15 mouse cellular contexts compared by ENCODE assay signal in the genomic region with DNA sequence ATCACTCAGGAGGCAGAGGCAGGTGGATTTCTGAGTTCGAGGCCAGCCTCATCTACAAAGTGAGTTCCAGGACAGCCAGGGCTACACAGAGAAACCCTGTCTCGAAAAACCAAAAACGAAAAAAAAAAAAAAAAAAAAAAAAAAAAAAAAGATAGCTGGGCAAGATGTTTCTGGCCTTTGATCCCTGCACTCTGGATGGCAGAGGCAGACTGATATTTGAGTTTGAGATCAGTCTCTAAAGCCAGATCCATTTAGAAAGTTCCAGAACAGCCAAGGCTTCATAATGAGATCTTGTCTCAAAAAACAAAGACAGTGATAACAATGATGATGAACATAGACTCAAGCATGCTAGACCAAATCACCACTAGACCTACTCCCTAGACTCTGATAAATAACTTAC. TPM values are rescaled to one million over a fixed set of nuclear protein-coding genes. Genes with fewer than 3 reads are reported as not detected.
DNase-seq lines count a peak whose midpoint lies in the region; ATAC-seq and TF ChIP-seq lines count a peak whose summit lies in the region.
"Not testable (repeated sequence)": the region's sequence is repeated elsewhere in the genome, so short reads cannot be mapped to it uniquely, and the experiment has no call there.
"Had no signal": no experiment of that assay in that cellular context is flagged by ENCODE, and none has a peak within 500 bp of the region (broad histone marks: within the 10 kb centered on the region; RNA-seq: fewer than 3 reads in every experiment).

No protein-coding gene starts in this region.

- ATAC-seq in embryonic facial prominence, embryonic 13.5 days (ENCODE audit: insufficient number of reproducible peaks, insufficient read depth, low FRiP score, low TSS enrichment, low read depth); hindbrain, embryonic 11.5 days (ENCODE audit: low FRiP score); kidney, embryonic 15.5 days (replicated peaks; ENCODE audit: low FRiP score); lung, embryonic 16.5 days (ENCODE audit: low read depth); neural tube, embryonic 11.5 days (ENCODE audit: insufficient read depth, low FRiP score, low TSS enrichment): not testable (repeated sequence)

- peak overlapping the region; percentile 85 for H3K4me2 ChIP-seq in embryonic facial prominence, embryonic 13.5 days
- H3K4me2 ChIP-seq in hindbrain, embryonic 11.5 days (replicated peaks; ENCODE audit: low read depth, low read length); neural tube, embryonic 11.5 days (ENCODE audit: low read depth): not testable (repeated sequence)
- H3K4me2 ChIP-seq in kidney, embryonic 15.5 days: peak overlapping the region; percentile 79
- peak overlapping the region; percentile 64 for H3K4me2 ChIP-seq in lung, embryonic 16.5 days (ENCODE audit: low read depth, low read length)

- intact Hi-C loops in heart, adult 2 months (cut with DNase I): loop anchor here (2.0 to 5.0 kb wide), 3 partner anchors 18 to 97 kb away; partner anchors contain the start of genes 1810009A15Rik, Eef1g, Gm49416 and Polr2g

- H3K4me3 ChIP-seq in embryonic facial prominence, embryonic 13.5 days: peak overlapping the region; percentile 83; the same call in 1 of the 2 replicates
- H3K4me3 ChIP-seq in heart, adult 2 months; liver, adult 2 months (ENCODE audit: insufficient read depth, low read depth, low read length); neural tube, embryonic 11.5 days (ENCODE audit: low read depth, low read length): not testable (repeated sequence)
- H3K4me3 ChIP-seq in hindbrain, embryonic 11.5 days (ENCODE audit: low read depth, low read length): peak overlapping the region; percentile 55; the same call in 1 of the 2 replicates
- H3K4me3 ChIP-seq in kidney, embryonic 15.5 days (replicated peaks): 0 out of 2 replicates have a peak overlapping the region, but pooled peaks have one; percentile 81
- peak overlapping the region; percentile 99 for H3K4me3 ChIP-seq in lung, embryonic 16.5 days (ENCODE audit: low read length)

- DNase-seq in heart, adult 2 months; hindbrain, embryonic 11.5 days (ENCODE audit: low spot score); neural tube, embryonic 11.5 days (ENCODE audit: low spot score): not testable (repeated sequence)
- peak; percentile 82 for DNase-seq in liver, adult 2 months (ENCODE audit: extremely low read depth, low read depth, low spot score)

- not testable (repeated sequence) for H3K9ac ChIP-seq in embryonic facial prominence, embryonic 13.5 days; heart, adult 2 months (ENCODE audit: low read depth, low read length); hindbrain, embryonic 11.5 days (ENCODE audit: low read depth, low read length); kidney, embryonic 15.5 days; liver, adult 2 months (ENCODE audit: low read depth, low read length)
- H3K9ac ChIP-seq in lung, embryonic 16.5 days (ENCODE audit: low read length): peak overlapping the region; percentile 99; the same call in 1 of the 2 replicates
- 0 out of 2 replicates have a peak overlapping the region, but pooled peaks have one; percentile 44 for H3K9ac ChIP-seq in neural tube, embryonic 11.5 days (ENCODE audit: low read length)

- H3K9me3 ChIP-seq in embryonic facial prominence, embryonic 13.5 days; hindbrain, embryonic 11.5 days (ENCODE audit: control insufficient read depth, low read length); kidney, embryonic 15.5 days (replicated peaks); lung, embryonic 16.5 days (ENCODE audit: control insufficient read depth, low read length); neural tube, embryonic 11.5 days (ENCODE audit: control insufficient read depth, low read length): not testable (repeated sequence)

- not testable (repeated sequence) for TF ChIP-seq CTCF in heart, adult 2 months (IDR thresholded peaks at IDR 0.05); liver, adult 2 months (IDR thresholded peaks at IDR 0.05; ENCODE audit: low read depth, low read length)

- H3K36me3 ChIP-seq in embryonic facial prominence, embryonic 13.5 days: peaks cover 24% of the 10 kb centered on the region
- H3K36me3 ChIP-seq in heart, adult 2 months (ENCODE audit: control insufficient read depth, insufficient read depth, low read length); hindbrain, embryonic 11.5 days (ENCODE audit: control insufficient read depth, insufficient read depth, low read length): not testable (repeated sequence)
- peaks cover 24% of the 10 kb centered on the region for H3K36me3 ChIP-seq in kidney, embryonic 15.5 days
- peaks cover 13% of the 10 kb centered on the region for H3K36me3 ChIP-seq in liver, adult 2 months (ENCODE audit: control insufficient read depth, insufficient read depth, low read length)
- H3K36me3 ChIP-seq in lung, embryonic 16.5 days (ENCODE audit: control insufficient read depth, insufficient read depth, low read length): peaks cover 11% of the 10 kb centered on the region
- peaks cover 12% of the 10 kb centered on the region for H3K36me3 ChIP-seq in neural tube, embryonic 11.5 days (ENCODE audit: control insufficient read depth, insufficient read depth, low read length)

- not testable (repeated sequence) for H3K79me2 ChIP-seq in heart, adult 2 months (replicated peaks; ENCODE audit: control insufficient read depth, insufficient read depth, low read length); liver, adult 2 months (ENCODE audit: control insufficient read depth, insufficient read depth, low read length)

- not testable (repeated sequence) for H3K27ac ChIP-seq in embryonic facial prominence, embryonic 13.5 days; hindbrain, embryonic 11.5 days (ENCODE audit: low read depth, low read length); kidney, embryonic 15.5 days; lung, embryonic 16.5 days (ENCODE audit: low read length); neural tube, embryonic 11.5 days (ENCODE audit: low read depth, low read length)
- peak overlapping the region; percentile 94; the same call in 1 of the 2 replicates for H3K27ac ChIP-seq in heart, adult 2 months
- peak overlapping the region; percentile 63 for H3K27ac ChIP-seq in liver, adult 2 months (replicated peaks; ENCODE audit: insufficient read depth, low read depth, low read length)

- H3K4me1 ChIP-seq in embryonic facial prominence, embryonic 13.5 days: peaks cover 12% of the 10 kb centered on the region
- H3K4me1 ChIP-seq in heart, adult 2 months (ENCODE audit: control insufficient read depth, insufficient read depth, low read length); hindbrain, embryonic 11.5 days (replicated peaks; ENCODE audit: control insufficient read depth, insufficient read depth, low read length); neural tube, embryonic 11.5 days (ENCODE audit: control insufficient read depth, insufficient read depth, low read length): not testable (repeated sequence)
- H3K4me1 ChIP-seq in kidney, embryonic 15.5 days: peaks cover 13% of the 10 kb centered on the region
- H3K4me1 ChIP-seq in liver, adult 2 months (ENCODE audit: control insufficient read depth, insufficient read depth, low read length): peaks cover 13% of the 10 kb centered on the region; the same call in 1 of the 2 replicates
- H3K4me1 ChIP-seq in lung, embryonic 16.5 days (replicated peaks; ENCODE audit: control insufficient read depth, insufficient read depth, low read length): peaks cover 10% of the 10 kb centered on the region

- H3K27me3 ChIP-seq in embryonic facial prominence, embryonic 13.5 days; heart, adult 2 months (ENCODE audit: control insufficient read depth, insufficient read depth, low read length); hindbrain, embryonic 11.5 days (ENCODE audit: control insufficient read depth, insufficient read depth, low read length); kidney, embryonic 15.5 days; liver, adult 2 months (ENCODE audit: control insufficient read depth, insufficient read depth, low read length); lung, embryonic 16.5 days (ENCODE audit: control insufficient read depth, insufficient read depth, low read depth, low read length); neural tube, embryonic 11.5 days (ENCODE audit: control insufficient read depth, insufficient read depth, low read length): not testable (repeated sequence)

- TF ChIP-seq EP300 in heart, adult 2 months (IDR thresholded peaks at IDR 0.05; ENCODE audit: insufficient read depth, low read depth, low read length): not testable (repeated sequence)

- not testable (repeated sequence) for TF ChIP-seq POLR2A in heart, adult 2 months (IDR thresholded peaks at IDR 0.05; ENCODE audit: insufficient read depth, low read depth, low read length); liver, adult 2 months (IDR thresholded peaks at IDR 0.05; ENCODE audit: extremely low read depth, insufficient read depth, low read length)

- 76% methylated on average over 3 of the region's 3 CpGs for WGBS in embryonic facial prominence, embryonic 13.5 days
- WGBS in heart, adult 2 months: 70% methylated on average over 3 of the region's 3 CpGs
- 83% methylated on average over 3 of the region's 3 CpGs for WGBS in hindbrain, embryonic 11.5 days
- 87% methylated on average over 3 of the region's 3 CpGs for WGBS in kidney, embryonic 15.5 days
- WGBS in liver, adult 2 months: 24% methylated on average over 3 of the region's 3 CpGs
- 85% methylated on average over 3 of the region's 3 CpGs for WGBS in lung, embryonic 16.5 days
- 81% methylated on average over 3 of the region's 3 CpGs for WGBS in neural tube, embryonic 11.5 days

RNA-seq across cellular contexts. Expression of gene Ubxn1, which starts 0.9 kb away (rescaled TPM):
- 184 and 189 TPM in 2 replicates for polyA plus RNA-seq in embryonic facial prominence, embryonic 13.5 days (2015; fragmentation: Nextera tagmentation; extraction: Ambion mirVana)
- 100 to 1,000 TPM; 108 to 135 TPM for total RNA-seq in heart, adult 2 months (2021)
- polyA plus RNA-seq in heart, adult 2 months (2012; rRNA removed): 60.7 and 62.2 TPM in 2 replicates
- 164 and 180 TPM in 2 replicates for polyA plus RNA-seq in hindbrain, embryonic 11.5 days (2014; fragmentation: Nextera tagmentation; extraction: Ambion mirVana)
- 192 and 195 TPM in 2 replicates for polyA plus RNA-seq in kidney, embryonic 15.5 days (2015; fragmentation: Nextera tagmentation; extraction: Ambion mirVana)
- total RNA-seq in liver, adult 2 months (2014; rRNA removed): 82.7 and 88.4 TPM in 2 replicates
- polyA plus RNA-seq in liver, adult 2 months (2012; rRNA removed): 128 and 133 TPM in 2 replicates
- 156 and 164 TPM in 2 replicates for polyA plus RNA-seq in lung, embryonic 16.5 days (2015; fragmentation: Nextera tagmentation; extraction: Ambion mirVana)
- polyA plus RNA-seq in neural tube, embryonic 11.5 days (2014; fragmentation: Nextera tagmentation; extraction: Ambion mirVana): 182 and 186 TPM in 2 replicates

RNA-seq across cellular contexts. Expression of gene Uqcc3, which starts 10.3 kb away (rescaled TPM):
- polyA plus RNA-seq in embryonic facial prominence, embryonic 13.5 days (2015; fragmentation: Nextera tagmentation; extraction: Ambion mirVana): 64.2 and 72.3 TPM in 2 replicates
- 10 to 100 TPM; 49.9 to 56.5 TPM for total RNA-seq in heart, adult 2 months (2021)
- polyA plus RNA-seq in heart, adult 2 months (2012; rRNA removed): 43.7 and 48.6 TPM in 2 replicates
- polyA plus RNA-seq in hindbrain, embryonic 11.5 days (2014; fragmentation: Nextera tagmentation; extraction: Ambion mirVana): 56.1 and 57.2 TPM in 2 replicates
- polyA plus RNA-seq in kidney, embryonic 15.5 days (2015; fragmentation: Nextera tagmentation; extraction: Ambion mirVana): 69.5 and 72.8 TPM in 2 replicates
- total RNA-seq in liver, adult 2 months (2014; rRNA removed): 21.3 and 27.7 TPM in 2 replicates
- 32.6 and 38.8 TPM in 2 replicates for polyA plus RNA-seq in liver, adult 2 months (2012; rRNA removed)
- polyA plus RNA-seq in lung, embryonic 16.5 days (2015; fragmentation: Nextera tagmentation; extraction: Ambion mirVana): 63.5 and 64.0 TPM in 2 replicates
- 52.9 and 55.0 TPM in 2 replicates for polyA plus RNA-seq in neural tube, embryonic 11.5 days (2014; fragmentation: Nextera tagmentation; extraction: Ambion mirVana)

RNA-seq across cellular contexts. Expression of gene Lbhd1, which starts 13.2 kb away (rescaled TPM):
- 56.0 and 91.0 TPM in 2 replicates for polyA plus RNA-seq in embryonic facial prominence, embryonic 13.5 days (2015; fragmentation: Nextera tagmentation; extraction: Ambion mirVana)
- 1 to 10 TPM; 4.2 to 5.2 TPM for total RNA-seq in heart, adult 2 months (2021)
- polyA plus RNA-seq in heart, adult 2 months (2012; rRNA removed): 1.1 and 1.3 TPM in 2 replicates
- polyA plus RNA-seq in hindbrain, embryonic 11.5 days (2014; fragmentation: Nextera tagmentation; extraction: Ambion mirVana): 89.6 and 103 TPM in 2 replicates
- 82.3 and 111 TPM in 2 replicates for polyA plus RNA-seq in kidney, embryonic 15.5 days (2015; fragmentation: Nextera tagmentation; extraction: Ambion mirVana)
- 2.5 and 3.4 TPM in 2 replicates for total RNA-seq in liver, adult 2 months (2014; rRNA removed)
- polyA plus RNA-seq in liver, adult 2 months (2012; rRNA removed): 1.2 and 1.3 TPM in 2 replicates
- 71.3 and 75.9 TPM in 2 replicates for polyA plus RNA-seq in lung, embryonic 16.5 days (2015; fragmentation: Nextera tagmentation; extraction: Ambion mirVana)
- polyA plus RNA-seq in neural tube, embryonic 11.5 days (2014; fragmentation: Nextera tagmentation; extraction: Ambion mirVana): 93.5 and 93.8 TPM in 2 replicates

RNA-seq across cellular contexts. Expression of gene Gm49403, which starts 13.3 kb away (rescaled TPM):
- not detected in 2 replicates for polyA plus RNA-seq in embryonic facial prominence, embryonic 13.5 days (2015; fragmentation: Nextera tagmentation; extraction: Ambion mirVana)
- not detected for total RNA-seq in heart, adult 2 months (2021)
- not detected in 2 replicates for polyA plus RNA-seq in heart, adult 2 months (2012; rRNA removed)
- polyA plus RNA-seq in hindbrain, embryonic 11.5 days (2014; fragmentation: Nextera tagmentation; extraction: Ambion mirVana): not detected in 2 replicates
- not detected in 2 replicates for polyA plus RNA-seq in kidney, embryonic 15.5 days (2015; fragmentation: Nextera tagmentation; extraction: Ambion mirVana)
- total RNA-seq in liver, adult 2 months (2014; rRNA removed): not detected in 2 replicates
- polyA plus RNA-seq in liver, adult 2 months (2012; rRNA removed): not detected in 2 replicates
- not detected in 2 replicates for polyA plus RNA-seq in lung, embryonic 16.5 days (2015; fragmentation: Nextera tagmentation; extraction: Ambion mirVana)
- not detected in 2 replicates for polyA plus RNA-seq in neural tube, embryonic 11.5 days (2014; fragmentation: Nextera tagmentation; extraction: Ambion mirVana)
- total RNA-seq: gastrocnemius, postnatal 14 days; heart, postnatal 10 days; layer of hippocampus, postnatal 36 days; left cerebral cortex, postnatal 4 days; megakaryocyte progenitor cell, adult 5-6 weeks had no signal
- polyA plus RNA-seq: embryonic facial prominence, embryonic 11.5 days; Patski; thymus, postnatal 0 days had no signal

RNA-seq across cellular contexts. Expression of gene 1810009A15Rik, which starts 18.3 kb away (rescaled TPM):
- polyA plus RNA-seq in embryonic facial prominence, embryonic 13.5 days (2015; fragmentation: Nextera tagmentation; extraction: Ambion mirVana): 84.9 and 90.0 TPM in 2 replicates
- total RNA-seq in heart, adult 2 months (2021): 10 to 100 TPM; 15.6 to 21.0 TPM
- polyA plus RNA-seq in heart, adult 2 months (2012; rRNA removed): 10.1 and 10.5 TPM in 2 replicates
- polyA plus RNA-seq in hindbrain, embryonic 11.5 days (2014; fragmentation: Nextera tagmentation; extraction: Ambion mirVana): 107 and 112 TPM in 2 replicates
- 100 TPM in 2 replicates for polyA plus RNA-seq in kidney, embryonic 15.5 days (2015; fragmentation: Nextera tagmentation; extraction: Ambion mirVana)
- 23.5 and 34.0 TPM in 2 replicates for total RNA-seq in liver, adult 2 months (2014; rRNA removed)
- 10.8 and 13.6 TPM in 2 replicates for polyA plus RNA-seq in liver, adult 2 months (2012; rRNA removed)
- 68.4 and 71.4 TPM in 2 replicates for polyA plus RNA-seq in lung, embryonic 16.5 days (2015; fragmentation: Nextera tagmentation; extraction: Ambion mirVana)
- polyA plus RNA-seq in neural tube, embryonic 11.5 days (2014; fragmentation: Nextera tagmentation; extraction: Ambion mirVana): 103 and 112 TPM in 2 replicates

Comparison
In these comparisons a context has a peak if more than half of its experiments do, and no peak if none do; other contexts are left out.
1. RNA of gene Lbhd1, which starts 13.2 kb away (polyA plus RNA-seq): 89.6 to 103 TPM in hindbrain, embryonic 11.5 days, 93.5 to 93.8 TPM in neural tube, embryonic 11.5 days, 56.0 to 91.0 TPM in embryonic facial prominence, embryonic 13.5 days, 82.3 to 111 TPM in kidney, embryonic 15.5 days and 71.3 to 75.9 TPM in lung, embryonic 16.5 days; 1.2 to 1.3 TPM in liver, adult 2 months and 1.1 to 1.3 TPM in heart, adult 2 months; every median in the first group is over 10 times any median in the second.